Mouse (Mus musculus): ENCODE data around the gene Ablim1. TPM values are rescaled to one million over a fixed set of nuclear protein-coding genes. Genes with fewer than 3 reads are reported as not detected.

Ablim1 gene
- total and polyA plus RNA-seq, 2 experiments from 2014 or later = 47.8 to 76.9 TPM

GRCm38 (mm10) chr19:57016995-57017784, 297.5 kb downstream of the Ablim1 start:
- peak; percentile 32 for ATAC-seq
- H3K27me3 ChIP-seq (ENCODE audit: insufficient read depth, low read length) = no peaks in the 10 kb centered on the region
- H3K9me3 ChIP-seq (ENCODE audit: low read length) = no peaks in the 10 kb centered on the region
- no peak overlapping the region for H3K4me3 ChIP-seq (ENCODE audit: low read depth, low read length)
- no peaks in the 10 kb centered on the region for H3K4me1 ChIP-seq (ENCODE audit: insufficient read depth)
- no peak overlapping the region for H3K9ac ChIP-seq
- no peak overlapping the region for H3K27ac ChIP-seq (ENCODE audit: low read depth, low read length)
- no peak for DNase-seq
- H3K4me2 ChIP-seq (ENCODE audit: low read depth) = no peak overlapping the region
- no peak for TF ChIP-seq CTCF (IDR thresholded peaks at IDR 0.05; ENCODE audit: low read depth)
- whole genome bisulfite sequencing = 41% methylated on average over 15 of the region's 15 CpGs
- no peaks in the 10 kb centered on the region for H3K36me3 ChIP-seq (ENCODE audit: insufficient read depth)

GRCm38 (mm10) chr19:57014808-57015207, 299.9 kb downstream of the Ablim1 start:
- WGBS = 86% methylated on average over 3 of the region's 3 CpGs
- Histone ChIP-seq H3K9ac (no peak overlapping the region), H3K36me3 (ENCODE audit: insufficient read depth) (no peaks in the 10 kb centered on the region), H3K9me3 (ENCODE audit: low read length) (no peaks in the 10 kb centered on the region), H3K4me1 (ENCODE audit: insufficient read depth) (no peaks in the 10 kb centered on the region), H3K27ac (ENCODE audit: low read depth, low read length) (no peak overlapping the region), H3K27me3 (ENCODE audit: insufficient read depth, low read length) (no peaks in the 10 kb centered on the region), H3K4me2 (ENCODE audit: low read depth) (no peak overlapping the region), H3K4me3 (ENCODE audit: low read depth, low read length) (no peak overlapping the region)
- TF ChIP-seq CTCF (IDR thresholded peaks at IDR 0.05; ENCODE audit: low read depth) = no peak
- no peak for DNase-seq
- no peak for ATAC-seq

GRCm38 (mm10) chr19:57013271-57013677, 301.4 kb downstream of the Ablim1 start:
- no peak overlapping the region for H3K4me3 ChIP-seq (ENCODE audit: low read depth, low read length)
- no peak overlapping the region for H3K27ac ChIP-seq (ENCODE audit: low read depth, low read length)
- 63% methylated on average over 6 of the region's 6 CpGs for WGBS
- H3K36me3 ChIP-seq (ENCODE audit: insufficient read depth) = no peaks in the 10 kb centered on the region
- H3K4me2 ChIP-seq (ENCODE audit: low read depth) = no peak overlapping the region
- H3K9me3 ChIP-seq (ENCODE audit: low read length) = no peaks in the 10 kb centered on the region
- H3K9ac ChIP-seq = no peak overlapping the region
- H3K4me1 ChIP-seq (ENCODE audit: insufficient read depth) = peaks cover 1% of the 10 kb centered on the region; the same call in 1 of the 2 replicates
- peaks cover 4% of the 10 kb centered on the region; the same call in 1 of the 2 replicates for H3K27me3 ChIP-seq (ENCODE audit: insufficient read depth, low read length)
- DNase-seq (no peak), ATAC-seq (no peak)
- no peak for TF ChIP-seq CTCF (IDR thresholded peaks at IDR 0.05; ENCODE audit: low read depth)

GRCm38 (mm10) chr19:57012068-57012467, 302.7 kb downstream of the Ablim1 start:
- no peak for TF ChIP-seq CTCF (IDR thresholded peaks at IDR 0.05; ENCODE audit: low read depth)
- H3K9me3 ChIP-seq (ENCODE audit: low read length) = no peaks in the 10 kb centered on the region
- 81% methylated on average over 3 of the region's 3 CpGs for WGBS

GRCm38 (mm10) chr19:57010064-57010463, 304.7 kb downstream of the Ablim1 start:
- 32% methylated on average over 4 of the region's 4 CpGs for WGBS
- ATAC-seq = no peak

More at GRCm38 (mm10) chr19:57012068-57012467, 302.7 kb downstream of the Ablim1 start:
- Histone ChIP-seq H3K4me2 (ENCODE audit: low read depth) (no peak overlapping the region), H3K27ac (ENCODE audit: low read depth, low read length) (no peak overlapping the region), H3K27me3 (ENCODE audit: insufficient read depth, low read length) (peaks cover 15% of the 10 kb centered on the region), H3K4me1 (ENCODE audit: insufficient read depth) (peaks cover 11% of the 10 kb centered on the region; the same call in 1 of the 2 replicates), H3K4me3 (ENCODE audit: low read depth, low read length) (no peak overlapping the region), H3K36me3 (ENCODE audit: insufficient read depth) (no peaks in the 10 kb centered on the region), H3K9ac (no peak overlapping the region)
- DNase-seq = no peak
- ATAC-seq = no peak

GRCm38 (mm10) chr19:57009653-57010052, 305.1 kb downstream of the Ablim1 start:
- TF ChIP-seq CTCF (IDR thresholded peaks at IDR 0.05; ENCODE audit: low read depth) = no peak
- Histone ChIP-seq H3K4me2 (ENCODE audit: low read depth) (no peak overlapping the region), H3K9ac (no peak overlapping the region), H3K36me3 (ENCODE audit: insufficient read depth) (no peaks in the 10 kb centered on the region), H3K9me3 (ENCODE audit: low read length) (no peaks in the 10 kb centered on the region), H3K4me3 (ENCODE audit: low read depth, low read length) (no peak overlapping the region), H3K27ac (ENCODE audit: low read depth, low read length) (no peak overlapping the region), H3K27me3 (ENCODE audit: insufficient read depth, low read length) (peaks cover 15% of the 10 kb centered on the region), H3K4me1 (ENCODE audit: insufficient read depth) (peaks cover 11% of the 10 kb centered on the region; the same call in 1 of the 2 replicates)
- 44% methylated on average over 4 of the region's 4 CpGs for WGBS
- no peak for ATAC-seq
- no peak for DNase-seq

More at GRCm38 (mm10) chr19:57010064-57010463, 304.7 kb downstream of the Ablim1 start:
- TF ChIP-seq CTCF (IDR thresholded peaks at IDR 0.05; ENCODE audit: low read depth) = no peak
- Histone ChIP-seq H3K4me3 (ENCODE audit: low read depth, low read length) (no peak overlapping the region), H3K9ac (no peak overlapping the region), H3K4me2 (ENCODE audit: low read depth) (no peak overlapping the region), H3K27me3 (ENCODE audit: insufficient read depth, low read length) (peaks cover 15% of the 10 kb centered on the region), H3K27ac (ENCODE audit: low read depth, low read length) (no peak overlapping the region), H3K4me1 (ENCODE audit: insufficient read depth) (peaks cover 11% of the 10 kb centered on the region; the same call in 1 of the 2 replicates), H3K36me3 (ENCODE audit: insufficient read depth) (no peaks in the 10 kb centered on the region), H3K9me3 (ENCODE audit: low read length) (no peaks in the 10 kb centered on the region)
- DNase-seq = no peak

All from forebrain, postnatal 0 days (tissue).